Mouse (Mus musculus): ENCODE measurements at regions not wholly inside any gene's neighbourhood (a gene's known extent, or its start where the extent isn't known, plus 50 kb on each side); places are given as distances from the start of the nearest gene placed in this dataset.

- no peak for DNase-seq (ENCODE audit: extremely low spot score in 1 of 2, low spot score in 2 of 2)
- intact Hi-C loops (cut with DNase I): no loop called here
- no peak for TF ChIP-seq CTCF (IDR thresholded peaks at IDR 0.05)
- Histone ChIP-seq H3K27ac (no peak overlapping the region), H3K4me3 (no peak overlapping the region)
These were observed 186.3 kb upstream of the Lpp start for GRCm38 (mm10) chr16:24207056-24207455.

DNA sequence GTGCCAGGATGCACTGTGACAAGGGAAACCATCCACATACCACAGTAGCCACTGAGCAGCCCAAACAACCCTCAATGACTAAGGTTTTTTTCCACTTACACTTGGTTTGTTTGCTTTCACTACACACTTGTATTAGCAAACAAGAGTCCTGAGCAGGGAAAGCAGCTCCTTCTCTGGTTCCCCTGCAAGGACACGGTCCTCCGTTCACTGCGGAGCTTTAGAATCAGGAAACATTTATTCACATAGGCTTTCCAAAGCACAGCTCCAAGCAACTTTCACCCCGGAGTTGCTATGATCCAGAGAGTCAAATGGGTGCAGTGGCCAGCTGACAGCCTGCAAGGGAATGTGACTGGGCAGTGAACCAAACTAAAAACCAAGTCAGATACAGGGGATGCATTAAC is 186.8 kb upstream of the Lpp start:
- no peak for DNase-seq (ENCODE audit: extremely low spot score in 1 of 2, low spot score in 2 of 2)
- TF ChIP-seq CTCF (IDR thresholded peaks at IDR 0.05): no peak
- no peak overlapping the region for H3K4me3 ChIP-seq
- no peak overlapping the region for H3K27ac ChIP-seq
- intact Hi-C loops (cut with DNase I): no loop called here

GRCm38 (mm10) chr16:24205594-24205993 is 187.7 kb upstream of the Lpp start:
- H3K27ac ChIP-seq: no peak overlapping the region
- intact Hi-C loops (cut with DNase I): no loop called here
- TF ChIP-seq CTCF (IDR thresholded peaks at IDR 0.05): no peak
- no peak for DNase-seq (ENCODE audit: extremely low spot score in 1 of 2, low spot score in 2 of 2)
- no peak overlapping the region for H3K4me3 ChIP-seq

DNA sequence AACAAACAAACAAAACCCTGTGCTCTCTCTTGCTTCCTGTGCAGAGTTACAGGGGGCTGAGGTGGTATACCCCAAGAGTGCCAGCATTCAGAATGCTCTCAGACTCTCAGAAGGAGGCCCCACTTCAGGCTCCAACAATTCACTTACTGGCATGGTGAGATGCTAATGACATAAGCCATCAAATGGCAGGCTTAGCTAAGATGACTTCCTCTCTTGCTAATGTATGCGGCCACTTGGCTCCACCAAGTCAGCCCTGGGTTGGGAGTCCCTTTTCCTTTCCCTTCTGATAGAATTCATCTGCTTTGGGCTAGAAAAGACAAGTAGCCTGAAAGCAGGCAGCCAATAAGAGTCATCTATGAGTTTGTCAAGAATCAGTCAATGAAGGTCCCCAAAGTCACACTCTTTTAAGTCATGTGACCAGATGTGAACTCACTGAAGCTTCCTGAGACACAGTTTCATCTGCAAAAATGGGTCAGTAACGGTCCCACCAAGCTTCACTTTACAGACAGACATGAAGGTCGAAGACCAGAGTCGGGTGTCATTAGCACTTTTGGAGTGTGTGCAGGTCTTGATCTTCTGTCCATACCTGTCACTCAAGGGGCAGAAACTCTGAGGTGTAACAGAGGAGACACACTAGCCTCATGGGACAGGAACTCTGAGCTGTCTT is 189.1 kb upstream of the Lpp start:
- intact Hi-C loops (cut with DNase I): no loop called here
- Histone ChIP-seq H3K4me3 (no peak overlapping the region), H3K27ac (no peak overlapping the region)
- no peak for DNase-seq (ENCODE audit: extremely low spot score in 1 of 2, low spot score in 2 of 2)
- TF ChIP-seq CTCF (IDR thresholded peaks at IDR 0.05): no peak

DNA sequence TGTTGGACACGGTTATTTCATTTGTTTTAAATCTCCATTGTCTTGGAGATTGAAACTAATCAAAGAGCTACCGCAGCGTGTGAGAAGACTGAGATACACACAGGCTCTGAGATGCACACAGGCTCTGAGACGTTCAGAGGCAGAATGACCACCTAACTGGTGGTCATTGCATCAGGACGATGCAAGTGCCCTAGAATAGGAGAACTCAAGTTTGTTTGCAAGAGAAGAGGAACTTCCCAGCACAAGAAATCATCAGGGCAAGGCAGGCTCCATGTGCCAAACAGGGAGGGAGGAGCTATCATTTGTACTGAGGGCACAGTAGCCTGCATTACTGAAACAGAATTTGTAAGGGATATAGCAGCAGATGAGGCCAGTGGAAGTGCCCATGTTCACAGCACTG is 190.7 kb upstream of the Lpp start:
- Histone ChIP-seq H3K27ac (no peak overlapping the region), H3K4me3 (no peak overlapping the region)
- no peak for TF ChIP-seq CTCF (IDR thresholded peaks at IDR 0.05)
- no peak for DNase-seq (ENCODE audit: extremely low spot score in 1 of 2, low spot score in 2 of 2)
- intact Hi-C loops (cut with DNase I): no loop called here

GRCm38 (mm10) chr16:24201455-24201854 is 191.9 kb upstream of the Lpp start:
- Histone ChIP-seq H3K4me3 (no peak overlapping the region), H3K27ac (no peak overlapping the region)
- intact Hi-C loops (cut with DNase I): no loop called here
- no peak for DNase-seq (ENCODE audit: extremely low spot score in 1 of 2, low spot score in 2 of 2)
- no peak for TF ChIP-seq CTCF (IDR thresholded peaks at IDR 0.05)

- H3K27ac ChIP-seq: no peak overlapping the region
- no peak for DNase-seq (ENCODE audit: extremely low spot score in 1 of 2, low spot score in 2 of 2)
- H3K4me3 ChIP-seq: no peak overlapping the region
- intact Hi-C loops (cut with DNase I): no loop called here
- TF ChIP-seq CTCF (IDR thresholded peaks at IDR 0.05): no peak
These were observed 193.1 kb upstream of the Lpp start for GRCm38 (mm10) chr16:24200200-24200599.

DNA sequence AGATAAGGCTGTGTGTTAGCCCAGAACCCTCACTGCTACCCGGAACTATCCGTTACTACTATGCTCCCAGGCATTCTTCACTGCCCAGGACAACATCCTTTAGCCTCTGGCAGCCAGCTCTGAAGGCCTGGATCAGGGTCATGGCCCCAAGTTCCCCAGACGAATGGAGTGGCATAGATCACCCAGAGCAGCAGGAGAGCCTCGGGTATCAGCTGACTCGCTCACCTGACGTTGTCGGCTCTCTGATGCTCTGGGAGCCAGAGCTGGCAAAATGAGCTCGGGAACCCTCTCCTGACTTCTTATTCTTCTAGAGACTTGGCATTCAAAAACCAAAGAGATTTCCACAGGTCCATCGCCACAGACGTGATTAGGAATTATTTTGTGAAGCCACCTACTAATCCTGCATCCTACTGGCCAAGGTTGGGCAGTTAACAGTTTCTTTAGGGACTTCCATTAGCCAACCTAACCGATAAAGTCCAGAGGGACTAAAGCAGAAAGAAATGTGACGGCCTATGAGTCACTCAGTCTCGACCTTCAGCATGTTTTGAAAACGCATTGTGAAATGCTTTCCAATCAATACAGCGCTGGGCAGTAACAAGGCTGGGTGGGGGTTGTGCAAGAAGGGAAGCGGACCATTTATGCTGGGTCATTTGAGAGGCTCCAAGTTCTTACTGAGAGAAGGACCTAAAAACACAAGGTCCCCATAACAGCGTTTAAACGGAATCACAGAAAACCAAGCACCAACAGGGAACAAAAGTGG is 193.7 kb upstream of the Lpp start:
- no peak for DNase-seq (ENCODE audit: extremely low spot score in 1 of 2, low spot score in 2 of 2)
- Histone ChIP-seq H3K4me3 (no peak overlapping the region), H3K27ac (no peak overlapping the region)
- no peak for TF ChIP-seq CTCF (IDR thresholded peaks at IDR 0.05)
- intact Hi-C loops (cut with DNase I): no loop called here

- intact Hi-C loops (cut with DNase I): no loop called here
- TF ChIP-seq CTCF (IDR thresholded peaks at IDR 0.05): no peak
- DNase-seq (ENCODE audit: extremely low spot score in 1 of 2, low spot score in 2 of 2): no peak
These were observed 195.0 kb upstream of the Lpp start for GRCm38 (mm10) chr16:24198291-24198690.

GRCm38 (mm10) chr16:24197618-24198017 is 195.7 kb upstream of the Lpp start:
- no peak overlapping the region for H3K4me3 ChIP-seq
- no peak overlapping the region for H3K27ac ChIP-seq
- intact Hi-C loops (cut with DNase I): no loop called here
- no peak for TF ChIP-seq CTCF (IDR thresholded peaks at IDR 0.05)
- DNase-seq (ENCODE audit: extremely low spot score in 1 of 2, low spot score in 2 of 2): no peak

More at GRCm38 (mm10) chr16:24198291-24198690, 195.0 kb upstream of the Lpp start:
- H3K4me3 ChIP-seq: no peak overlapping the region
- H3K27ac ChIP-seq: no peak overlapping the region

DNA sequence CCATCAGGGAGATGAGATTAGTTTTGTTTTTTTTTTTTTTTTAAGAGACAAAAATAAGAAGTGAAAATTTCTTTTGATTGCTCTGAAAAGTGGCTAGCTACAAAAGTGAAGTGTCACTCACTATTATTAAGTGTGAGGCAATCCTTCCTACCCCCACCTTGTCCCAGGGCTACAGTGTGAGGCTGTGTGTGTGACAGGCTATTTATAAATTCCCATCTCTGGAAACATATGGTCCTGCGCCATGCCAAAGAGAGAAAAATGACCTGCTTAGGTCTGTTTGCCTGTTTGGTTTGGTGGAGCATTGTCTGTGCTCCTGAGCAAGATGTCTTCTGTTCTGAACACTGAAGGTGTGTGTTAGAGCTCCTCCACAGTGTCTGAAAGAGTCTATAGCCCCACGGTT is 199.4 kb upstream of the Lpp start:
- intact Hi-C loops (cut with DNase I): no loop called here
- Histone ChIP-seq H3K4me3 (no peak overlapping the region), H3K27ac (no peak overlapping the region)
- DNase-seq (ENCODE audit: extremely low spot score in 1 of 2, low spot score in 2 of 2): no peak
- no peak for TF ChIP-seq CTCF (IDR thresholded peaks at IDR 0.05)

GRCm38 (mm10) chr16:24193251-24193873 is 199.9 kb upstream of the Lpp start:
- intact Hi-C loops (cut with DNase I): no loop called here
- H3K27ac ChIP-seq: no peak overlapping the region
- no peak for DNase-seq (ENCODE audit: extremely low spot score in 1 of 2, low spot score in 2 of 2)
- TF ChIP-seq CTCF (IDR thresholded peaks at IDR 0.05): no peak
- no peak overlapping the region for H3K4me3 ChIP-seq

Data from left cerebral cortex, adult 2 months (tissue).